Mouse (Mus musculus) small intestine, adult 2 months (tissue): ENCODE measurements at regions not wholly inside any gene's neighbourhood (a gene's known extent, or its start where the extent isn't known, plus 50 kb on each side); places are given as distances from the start of the nearest gene placed in this dataset.

Experiments used
- CTCF ChIP-seq: fragments of 200-500 bp; IDR thresholded peaks from 2 replicates; pipeline ENCODE4 v1.5.1; 2012; ENCODE audit warnings: low read depth, mild to moderate bottlenecking, control low read depth, inconsistent platforms, low read length, moderate library complexity, mixed read lengths; ENCODE audit not compliant: insufficient replicate concordance, insufficient read length; ENCODE audit errors: extremely low read depth
- POLR2A ChIP-seq: fragments of 200-500 bp; IDR thresholded peaks from 2 replicates; pipeline ENCODE4 v1.6.1; 2012; ENCODE audit warnings: low read depth, mild to moderate bottlenecking, control low read depth, inconsistent platforms, low read length, moderate library complexity

- no peak for TF ChIP-seq CTCF
- no peak for TF ChIP-seq POLR2A
Observed at GRCm38 (mm10) chr9:115390880-115391281, 80.7 kb upstream of the Stt3b start.
